Mouse (Mus musculus): Measurements from ENCODE around the gene Zglp1.

DNA sequence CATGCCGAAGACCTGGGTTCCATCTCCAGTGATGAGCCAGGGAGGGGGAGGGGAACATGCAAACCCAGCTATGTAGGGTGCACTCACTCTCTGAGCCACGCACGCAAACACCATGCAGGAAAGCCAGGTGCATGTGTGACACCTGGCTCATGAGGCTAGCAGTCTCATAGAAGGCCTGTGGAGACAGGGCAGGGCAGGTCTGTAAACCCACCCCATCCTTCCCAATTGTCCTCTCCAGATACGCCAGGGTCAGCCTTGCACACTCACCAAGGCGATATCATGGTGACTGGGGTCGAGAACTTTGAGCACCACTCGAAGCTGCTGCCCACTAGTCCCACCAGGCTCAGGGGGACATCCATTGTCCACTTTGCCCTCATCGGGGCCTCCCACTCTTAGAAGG lies 48.2 kb upstream of the Zglp1 start:
- TF ChIP-seq CTCF (IDR thresholded peaks at IDR 0.05; ENCODE audit: extremely low read depth, insufficient read depth, low read length) (no peak), POLR2A (IDR thresholded peaks at IDR 0.05; ENCODE audit: extremely low read depth, insufficient read depth, low read length) (no peak)

Measured in cortical plate, adult 2 months (tissue).